Mouse (Mus musculus) Patski (cell line): ENCODE data around the gene Mindy2. TPM values are rescaled to one million over a fixed set of nuclear protein-coding genes. Genes with fewer than 3 reads are reported as not detected.
"Not testable (repeated sequence)": the region's sequence is repeated elsewhere in the genome, so short reads cannot be mapped to it uniquely, and the experiment has no call there.

Experiments used
- ATAC-seq: fragments of 100-300 bp; one replicate; pipeline ENCODE4 v1.8.0; 2021
- CTCF ChIA-PET: fragments of 350-600 bp; sonication (Branson Sonifier 250); formaldehyde crosslinking; loops from one replicate; lab custom pipeline; 2022; ENCODE audit warnings: inconsistent platforms; lab: Charles Lee
- POLR2A ChIA-PET: fragments of 350-600 bp; sonication (Branson Sonifier 250); formaldehyde crosslinking; loops from one replicate; lab custom pipeline; 2022; ENCODE audit warnings: antibody characterized with exemption, inconsistent platforms; lab: Charles Lee
- DNase-seq: peaks from one replicate; pipeline ENCODE4 v3.0.0-alpha.2; 2011; ENCODE audit warnings: low read depth, low spot score
- H3K27me3 ChIP-seq: fragments of 371-371 bp; one replicate; pipeline ENCODE4 v1.5.1; 2021
- CTCF ChIP-seq: fragments of 100-300 bp; IDR thresholded peaks from one replicate; pipeline ENCODE4 v1.5.1; 2021
- in situ Hi-C: fragments of 300-500 bp; cut with MboI; formaldehyde crosslinking; loops from 3 replicates; pipeline ENCODE4 v1.11.1; 2018; ENCODE audit warnings: low pct_unique_long_range_greater_than_20kb, mixed read lengths
- polyA plus RNA-seq: library from polyadenylated mRNA; unstranded; gene quantifications from one replicate; pipeline ENCODE4 v1.2.3, GENCODE M21; 2021

Gene Mindy2
- polyA plus RNA-seq, 1 experiment from 2014 or later = 17.1 TPM

DNA sequence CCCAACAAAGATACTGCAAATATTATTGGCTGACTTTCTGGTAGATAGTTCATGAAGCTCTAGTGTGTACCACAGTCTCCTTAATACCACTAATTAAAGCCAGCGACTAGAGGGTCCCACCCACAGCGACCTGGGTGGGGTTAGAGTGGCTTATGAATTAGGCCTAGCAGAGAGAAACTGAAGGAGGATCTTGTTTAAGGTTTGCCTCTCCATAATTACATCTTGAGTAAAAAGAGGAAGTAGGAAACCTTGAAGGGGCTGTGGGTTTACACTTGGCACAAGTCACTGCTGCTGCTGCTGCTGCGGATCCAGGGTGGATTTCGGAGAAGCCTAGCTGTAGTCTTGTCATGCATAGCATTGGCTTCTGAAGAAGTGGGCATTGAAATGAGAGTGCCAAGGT is 66.2 kb downstream of the Mindy2 start:
- ChIA-PET POLR2A (interaction anchor here (1.6 kb wide), 1 partner anchor 8 kb away, joined by 6 read pairs; no protein-coding TSS in a partner anchor), CTCF (interaction anchor here (1.2 kb wide), 1 partner anchor 28 kb away, joined by 3 read pairs; no protein-coding TSS in a partner anchor)
- no peak for TF ChIP-seq CTCF
- no peaks in the 10 kb centered on the region for H3K27me3 ChIP-seq
- in situ Hi-C loops = no loop called here
- ATAC-seq (no peak), DNase-seq (no peak)

DNA sequence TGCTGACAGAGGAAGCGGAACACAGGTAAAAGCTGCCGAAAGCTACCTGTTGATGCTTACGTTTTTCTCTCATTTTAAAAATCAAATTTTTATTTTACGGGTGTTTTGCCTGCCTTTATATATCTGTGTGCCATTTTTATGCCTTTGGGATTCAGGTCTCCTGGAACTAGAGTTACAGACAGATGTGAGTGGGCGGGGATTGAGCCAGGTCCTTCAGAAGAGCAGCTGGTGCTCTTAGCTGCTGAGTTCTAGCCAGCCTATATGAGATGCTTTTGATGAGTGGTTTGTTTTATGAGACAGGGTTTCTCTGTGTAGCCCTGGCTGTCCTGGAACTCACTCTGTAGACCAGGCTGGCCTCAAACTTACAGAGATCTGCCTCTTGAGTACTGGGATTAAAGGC is 69.8 kb downstream of the Mindy2 start:
- in situ Hi-C loops = no loop called here
- no peak for DNase-seq
- no peak for TF ChIP-seq CTCF
- POLR2A ChIA-PET = no interaction called here
- ATAC-seq = no peak
- CTCF ChIA-PET = no interaction called here
- H3K27me3 ChIP-seq = no peaks in the 10 kb centered on the region

DNA sequence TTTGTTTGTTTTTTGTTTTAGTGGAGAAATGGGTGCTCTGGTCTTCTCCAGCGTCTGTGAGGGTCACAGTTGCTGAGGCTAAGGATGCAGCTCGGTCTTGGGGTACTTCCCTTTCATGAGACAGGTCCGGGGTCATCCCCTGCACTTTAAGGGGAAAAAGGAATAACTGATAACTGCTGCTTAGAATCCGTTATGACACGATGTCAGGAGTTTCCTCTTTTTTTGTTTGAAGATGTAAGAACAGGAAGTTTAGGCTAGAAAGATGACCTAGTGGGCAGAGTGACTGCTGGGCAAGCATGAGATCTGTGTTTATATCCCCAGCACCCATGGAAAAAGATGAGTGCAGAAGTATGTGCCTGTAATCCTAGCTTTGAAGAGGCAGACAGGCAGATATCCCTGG is 71.8 kb downstream of the Mindy2 start:
- in situ Hi-C loops = no loop called here
- POLR2A ChIA-PET = no interaction called here
- ATAC-seq = no peak
- no peak for DNase-seq
- no peak for TF ChIP-seq CTCF
- CTCF ChIA-PET = no interaction called here
- H3K27me3 ChIP-seq = no peaks in the 10 kb centered on the region

DNA sequence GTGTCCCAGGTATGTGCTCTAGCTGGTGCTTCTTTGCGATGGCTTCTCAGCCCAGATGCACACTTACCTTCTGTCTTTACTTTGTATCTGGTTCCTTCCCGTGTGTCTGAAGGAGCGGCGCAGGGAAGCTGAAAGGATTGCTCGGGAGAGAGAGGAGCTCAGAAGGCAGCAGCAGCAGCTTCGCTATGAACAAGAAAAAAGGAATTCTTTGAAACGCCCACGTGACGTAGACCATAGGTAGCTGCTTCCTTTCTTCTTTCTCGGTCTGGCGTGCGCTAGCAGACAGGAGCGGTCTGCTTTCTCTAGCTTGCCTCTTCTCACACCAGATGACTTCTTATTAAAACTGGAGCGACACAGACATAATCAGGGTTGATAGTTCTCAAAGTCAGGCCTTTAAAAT is 72.3 kb downstream of the Mindy2 start:
- no peak for DNase-seq
- in situ Hi-C loops = no loop called here
- ChIA-PET POLR2A (no interaction called here), CTCF (no interaction called here)
- no peaks in the 10 kb centered on the region for H3K27me3 ChIP-seq
- no peak for TF ChIP-seq CTCF
- ATAC-seq = no peak

DNA sequence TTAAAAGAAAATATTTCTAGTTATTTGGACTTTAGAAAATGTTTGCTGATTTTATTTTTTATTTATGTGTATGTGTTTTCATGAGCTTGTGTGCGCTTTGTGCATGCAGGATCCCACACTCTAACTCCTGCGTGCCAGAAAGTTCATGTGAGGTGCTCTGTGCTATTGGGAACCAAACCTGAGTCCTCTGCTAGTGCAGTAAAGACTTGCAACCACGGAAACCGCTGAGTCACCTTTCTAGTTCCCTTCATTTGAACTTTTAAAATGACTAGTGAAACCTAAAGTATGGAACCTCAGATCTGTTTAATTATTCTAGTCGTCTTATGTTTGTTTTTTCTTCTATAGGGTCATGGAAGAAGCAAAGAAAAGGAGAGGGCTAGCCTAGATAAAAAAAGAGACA is 76.0 kb downstream of the Mindy2 start:
- no peaks in the 10 kb centered on the region for H3K27me3 ChIP-seq
- POLR2A ChIA-PET = no interaction called here
- in situ Hi-C loops = no loop called here
- TF ChIP-seq CTCF = no peak
- no peak for DNase-seq
- CTCF ChIA-PET = interaction anchor here (0.7 to 1.4 kb wide), 2 partner anchors 13 to 30 kb away, joined by 3 to 4 read pairs; no protein-coding TSS in a partner anchor
- ATAC-seq = no peak

DNA sequence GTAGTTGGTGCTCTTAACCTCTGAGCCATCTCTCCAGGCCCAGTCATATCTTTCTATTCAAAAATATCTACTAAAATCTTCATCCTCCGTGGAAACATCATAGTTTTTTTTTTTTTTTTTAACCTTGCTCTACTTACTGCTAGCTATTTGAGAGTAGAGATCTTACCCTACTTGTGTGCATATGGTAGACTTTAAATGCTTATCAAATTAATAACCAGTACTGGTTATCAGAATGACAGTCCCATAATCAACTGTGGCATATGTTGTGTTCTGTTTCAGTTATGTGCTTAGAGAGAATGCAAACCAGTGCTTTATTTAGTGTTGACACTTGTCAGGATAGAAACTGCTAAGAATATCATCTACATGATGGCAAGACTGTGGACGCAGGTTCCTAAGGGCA is 78.9 kb downstream of the Mindy2 start:
- POLR2A ChIA-PET = no interaction called here
- no peaks in the 10 kb centered on the region for H3K27me3 ChIP-seq
- no peak for ATAC-seq
- no peak for TF ChIP-seq CTCF
- in situ Hi-C loops = no loop called here
- CTCF ChIA-PET = no interaction called here
- DNase-seq = no peak

DNA sequence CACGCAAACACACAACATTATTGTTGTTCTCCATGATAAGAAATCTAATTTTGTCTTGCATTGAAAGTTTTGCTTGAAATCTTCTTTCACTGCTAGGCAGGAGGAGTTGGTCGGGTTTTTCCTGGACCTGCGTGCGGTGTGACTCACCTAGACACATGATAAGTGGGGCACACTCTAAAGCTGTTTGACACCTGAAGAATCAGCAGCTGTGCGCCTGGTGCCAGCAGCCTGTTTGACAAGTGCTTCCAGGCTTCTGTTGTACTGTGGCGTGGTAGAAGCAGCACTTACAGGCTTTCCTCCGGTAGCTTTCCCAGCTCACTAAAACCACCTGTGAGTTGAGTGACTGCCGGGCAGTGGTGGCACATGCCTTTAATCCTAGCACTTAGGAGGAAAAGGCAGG is 86.6 kb downstream of the Mindy2 start:
- CTCF ChIA-PET = no interaction called here
- H3K27me3 ChIP-seq = no peaks in the 10 kb centered on the region
- DNase-seq = no peak
- POLR2A ChIA-PET = no interaction called here
- no peak for ATAC-seq
- in situ Hi-C loops = no loop called here
- no peak for TF ChIP-seq CTCF

DNA sequence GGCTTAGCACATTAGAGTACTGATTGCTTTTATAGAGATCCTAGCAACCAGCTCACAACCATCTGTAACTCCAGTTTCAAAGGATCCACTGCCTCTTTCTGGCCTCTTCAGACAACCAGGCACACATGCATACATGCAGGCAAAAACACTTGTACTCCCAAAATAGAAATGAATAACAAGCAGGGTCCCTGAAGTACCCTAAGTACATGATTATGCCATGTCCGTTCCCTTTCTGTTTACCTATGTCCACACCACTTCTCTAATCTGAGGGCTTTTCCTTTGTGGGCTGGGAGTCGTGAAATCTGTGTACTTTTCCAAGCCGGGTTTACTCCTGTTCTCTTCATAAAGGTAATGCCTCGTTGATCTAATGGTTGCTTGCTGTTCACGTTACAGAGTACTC is 89.3 kb downstream of the Mindy2 start:
- ChIA-PET POLR2A (no interaction called here), CTCF (no interaction called here)
- H3K27me3 ChIP-seq = no peaks in the 10 kb centered on the region
- in situ Hi-C loops = no loop called here
- ATAC-seq (no peak), DNase-seq (no peak)
- no peak for TF ChIP-seq CTCF

DNA sequence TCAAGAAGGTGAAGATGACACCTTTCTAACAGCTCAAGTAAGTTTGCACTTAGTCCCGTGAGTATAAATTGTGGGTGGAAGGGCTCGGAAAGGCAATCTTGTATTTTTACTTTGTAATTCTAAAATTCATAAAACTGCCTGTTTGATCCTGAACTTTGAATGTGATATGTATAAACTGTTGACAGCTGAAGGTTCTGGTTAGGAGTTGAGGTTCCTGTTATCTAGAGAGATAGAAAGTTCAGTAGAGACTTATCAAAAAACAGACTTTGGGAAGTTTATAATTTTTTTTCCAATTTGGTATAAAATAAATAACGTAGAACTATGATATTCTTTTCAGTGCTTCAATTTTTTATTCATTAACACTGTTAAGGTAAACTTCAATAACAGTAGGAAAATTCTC is 94.1 kb downstream of the Mindy2 start:
- CTCF ChIA-PET = interaction anchor here (0.7 to 1.5 kb wide), 3 partner anchors 13 to 112 kb away, joined by 3 to 4 read pairs (median 3); no protein-coding TSS in a partner anchor
- no peak for DNase-seq
- POLR2A ChIA-PET = no interaction called here
- no peak for ATAC-seq
- H3K27me3 ChIP-seq = no peaks in the 10 kb centered on the region
- no peak for TF ChIP-seq CTCF
- in situ Hi-C loops = no loop called here

DNA sequence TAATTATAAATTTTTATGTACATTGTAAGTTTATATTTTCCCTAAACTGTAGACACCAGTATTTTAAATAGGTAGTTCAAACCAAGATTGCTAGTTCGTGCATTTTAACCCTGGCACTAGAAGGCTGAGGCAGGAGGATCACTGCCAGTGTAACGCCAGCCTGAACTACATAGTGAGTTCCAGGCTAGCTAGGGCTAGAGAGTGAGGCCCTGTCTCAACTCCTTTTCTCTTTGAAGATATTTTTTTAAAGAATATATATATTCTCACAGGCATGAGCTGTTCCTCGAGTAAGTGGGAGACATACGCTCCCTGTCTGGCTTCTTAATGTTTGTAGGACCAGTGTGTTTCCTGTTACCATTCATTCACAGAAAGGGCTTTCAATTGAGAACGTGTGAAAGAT is 100.2 kb downstream of the Mindy2 start:
- in situ Hi-C loops = no loop called here
- DNase-seq (no peak), ATAC-seq (no peak)
- CTCF ChIA-PET = interaction anchor here (0.6 to 1.8 kb wide), 5 partner anchors 8 to 58 kb away, joined by 3 to 4 read pairs (median 3); no protein-coding TSS in a partner anchor
- POLR2A ChIA-PET = no interaction called here
- H3K27me3 ChIP-seq = no peaks in the 10 kb centered on the region
- no peak for TF ChIP-seq CTCF

DNA sequence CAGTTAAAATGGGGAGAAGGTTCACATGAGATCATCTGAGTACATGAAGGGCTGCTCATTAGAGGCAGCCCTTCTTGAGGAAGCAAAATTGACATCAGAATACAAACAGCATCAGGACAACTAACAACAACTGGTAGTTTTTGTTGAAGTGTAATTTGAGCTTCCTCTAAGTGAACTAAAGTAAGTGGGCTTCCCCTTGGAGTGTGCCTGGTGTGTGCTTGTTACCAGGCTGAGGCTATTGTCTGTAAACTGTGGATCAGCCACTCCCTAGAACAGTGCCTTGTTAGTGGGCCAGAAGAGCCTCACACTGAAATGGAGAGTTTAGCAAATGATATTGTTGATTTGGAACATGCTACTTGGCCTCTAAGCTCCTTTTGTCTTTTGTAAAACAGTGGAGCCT is 101.5 kb downstream of the Mindy2 start:
- ChIA-PET CTCF (interaction anchor here (1.7 kb wide), 1 partner anchor 8 kb away, joined by 3 read pairs; no protein-coding TSS in a partner anchor), POLR2A (no interaction called here)
- ATAC-seq = no peak
- no peak for TF ChIP-seq CTCF
- in situ Hi-C loops = no loop called here
- no peak for DNase-seq
- no peaks in the 10 kb centered on the region for H3K27me3 ChIP-seq

DNA sequence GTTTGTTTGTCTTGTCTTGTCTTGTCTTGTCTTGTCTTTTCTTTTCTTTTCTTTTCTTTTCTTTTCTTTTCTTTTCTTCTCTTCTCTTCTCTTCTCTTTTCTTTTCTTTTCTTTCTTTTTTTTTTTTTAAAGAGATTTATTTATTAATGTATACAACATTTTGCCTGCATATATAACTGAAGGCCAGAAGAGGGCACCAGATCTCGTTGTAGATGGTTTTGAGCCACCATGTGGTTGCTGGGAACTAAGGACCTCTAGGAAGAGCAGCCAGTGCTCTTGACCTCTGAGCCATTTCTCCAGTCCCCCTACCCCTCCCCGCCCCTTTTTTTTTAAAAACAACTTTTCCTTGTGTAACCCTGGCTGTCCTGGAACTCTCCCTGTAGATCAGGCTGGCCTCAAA is 104.7 kb downstream of the Mindy2 start:
- ATAC-seq, in situ Hi-C loops, POLR2A ChIA-PET: not testable (repeated sequence)

More for the DNA sequence above, 104.7 kb downstream of the Mindy2 start:
- DNase-seq, CTCF ChIA-PET, H3K27me3 ChIP-seq: not testable (repeated sequence)
